Mouse (Mus musculus): ENCODE measurements at regions not wholly inside any gene's neighbourhood (a gene's known extent, or its start where the extent isn't known, plus 50 kb on each side); places are given as distances from the start of the nearest gene placed in this dataset.

DNA sequence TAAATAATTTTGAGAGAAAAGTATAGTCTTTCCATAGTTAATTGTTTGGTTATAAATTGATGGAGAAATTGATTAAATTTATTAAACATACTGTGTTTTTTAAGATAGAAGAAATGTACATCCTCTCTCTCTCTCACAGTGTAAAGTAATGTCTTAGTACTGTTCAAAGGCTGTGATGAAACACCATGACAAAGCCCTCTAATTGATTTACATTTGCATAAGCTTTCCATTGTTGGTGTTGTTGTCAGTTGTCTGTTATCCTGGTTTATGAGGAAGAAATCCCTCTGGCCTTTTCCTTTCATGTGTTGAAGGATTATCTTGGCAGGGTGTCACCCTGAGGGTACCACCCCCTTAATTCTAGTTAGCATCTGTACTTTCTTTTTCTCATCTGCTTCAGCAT is 207.2 kb upstream of the Dmd start:
- DNase-seq: no peak

DNA sequence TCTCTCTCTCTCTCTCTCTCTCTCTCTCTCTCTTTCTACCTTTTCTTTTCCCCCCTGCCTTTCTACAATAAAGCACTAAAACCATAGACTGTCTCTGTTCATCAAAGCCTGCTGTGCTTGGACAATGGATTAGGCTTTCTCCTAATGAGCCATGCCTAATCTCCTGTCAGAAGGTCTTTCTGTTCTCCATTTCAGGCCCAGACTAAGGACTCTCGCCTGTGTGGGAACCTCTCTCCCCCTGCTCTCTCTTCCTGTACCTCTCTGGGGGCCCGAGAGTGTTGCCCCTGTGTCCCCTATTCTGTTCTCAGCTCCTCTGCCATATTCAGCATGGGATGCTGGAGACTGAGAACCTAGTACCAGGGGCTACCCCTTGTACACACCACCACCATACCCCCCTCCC is 184.5 kb upstream of the Dmd start:
- DNase-seq: no peak

DNA sequence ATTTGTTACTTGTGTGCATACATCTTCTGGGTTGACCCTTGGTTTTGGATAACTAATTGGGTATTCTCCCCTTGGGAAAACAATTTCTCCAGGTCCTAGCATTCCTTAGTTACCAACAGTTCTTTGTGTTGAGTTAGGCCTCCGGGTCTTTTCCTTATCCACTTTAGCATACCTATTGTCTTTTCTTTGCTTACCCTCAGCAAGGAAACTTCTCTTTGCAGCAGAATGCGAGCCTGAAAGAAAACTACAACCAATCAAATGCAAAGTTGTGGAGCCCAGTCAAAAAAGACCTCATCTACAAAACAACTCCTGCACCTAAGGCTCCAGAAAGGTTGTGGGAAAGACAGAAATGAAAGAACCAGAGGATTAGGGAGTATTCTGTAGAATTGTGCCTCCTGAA is 139.5 kb upstream of the Dmd start:
- DNase-seq: no peak

DNA sequence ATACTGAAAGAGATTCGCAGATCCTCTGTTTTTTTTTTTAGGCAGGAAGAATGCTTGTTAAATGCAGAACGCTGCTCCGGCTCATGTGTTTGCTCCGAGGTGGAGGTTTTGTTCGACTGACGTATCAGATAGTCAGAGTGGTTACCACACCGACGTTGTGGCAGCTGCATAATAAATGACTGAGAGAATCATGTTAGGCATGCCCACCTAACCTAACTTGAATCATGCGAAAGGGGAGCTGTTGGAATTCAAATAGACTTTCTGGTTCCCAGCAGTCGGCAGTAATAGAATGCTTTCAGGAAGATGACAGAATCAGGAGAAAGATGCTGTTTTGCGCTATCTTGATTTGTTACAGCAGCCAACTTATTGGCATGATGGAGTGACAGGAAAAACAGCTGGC is 134.1 kb upstream of the Dmd start:
- DNase-seq: no peak

DNA sequence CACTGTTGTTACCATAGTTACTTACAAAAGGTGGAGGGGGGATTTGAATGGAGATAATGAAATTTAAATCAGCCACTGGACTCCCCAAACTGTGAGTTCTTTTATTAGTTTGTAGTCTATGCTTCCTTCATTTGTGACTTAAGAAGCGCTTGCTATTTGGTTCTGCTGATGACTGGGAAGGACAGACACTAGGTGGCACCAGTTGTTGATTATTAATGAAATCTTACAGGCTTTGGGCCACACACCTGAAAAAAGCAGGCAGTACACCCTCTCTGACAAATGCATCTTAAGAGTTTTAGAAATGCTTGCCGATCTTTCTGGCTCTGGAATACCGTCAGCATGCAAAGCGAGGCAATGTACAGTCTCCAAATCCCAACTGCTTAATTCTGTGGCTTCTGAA is 131.6 kb upstream of the Dmd start:
- DNase-seq: peak in 1 of 2 experiments; percentile 12

DNA sequence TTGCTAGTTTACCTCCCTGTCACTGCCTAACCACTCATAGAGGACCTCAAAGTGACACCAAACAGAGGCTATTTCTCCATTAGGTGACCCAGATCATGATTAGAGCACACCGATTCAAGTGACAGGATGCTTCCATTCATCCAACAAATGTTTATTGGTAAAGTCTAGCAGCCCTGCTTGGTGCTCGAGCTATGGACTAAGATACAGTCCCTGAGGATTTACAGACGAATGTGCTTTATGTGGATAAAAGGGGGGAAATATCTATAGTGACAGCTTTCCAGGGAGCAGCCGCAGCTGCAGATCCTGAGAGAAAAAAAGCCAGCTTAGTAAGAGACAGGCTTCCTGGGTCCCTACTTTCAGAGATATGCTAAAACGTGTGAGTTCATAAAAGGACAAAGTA is 125.1 kb upstream of the Dmd start:
- no peak for DNase-seq

DNA sequence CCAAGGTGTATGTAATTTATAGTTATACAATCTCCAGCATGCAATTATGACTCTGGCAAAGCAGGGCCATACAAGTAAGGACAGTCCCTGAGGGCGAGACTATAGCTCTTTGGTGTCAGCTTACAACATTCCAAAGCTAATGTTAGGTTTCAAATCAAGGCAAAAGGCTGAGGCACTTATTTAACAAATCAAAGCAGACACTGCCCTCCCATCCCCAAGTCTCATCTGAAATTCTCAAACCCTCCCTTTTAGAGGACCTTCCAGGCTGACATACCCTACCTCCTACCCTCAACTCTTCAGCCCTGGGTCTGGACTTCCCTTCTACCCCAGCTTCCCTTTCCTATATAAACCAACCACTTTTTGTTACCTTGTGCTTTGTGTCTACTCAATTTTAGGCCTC is 82.6 kb upstream of the Dmd start:
- no peak for DNase-seq
